In the genomic region with DNA sequence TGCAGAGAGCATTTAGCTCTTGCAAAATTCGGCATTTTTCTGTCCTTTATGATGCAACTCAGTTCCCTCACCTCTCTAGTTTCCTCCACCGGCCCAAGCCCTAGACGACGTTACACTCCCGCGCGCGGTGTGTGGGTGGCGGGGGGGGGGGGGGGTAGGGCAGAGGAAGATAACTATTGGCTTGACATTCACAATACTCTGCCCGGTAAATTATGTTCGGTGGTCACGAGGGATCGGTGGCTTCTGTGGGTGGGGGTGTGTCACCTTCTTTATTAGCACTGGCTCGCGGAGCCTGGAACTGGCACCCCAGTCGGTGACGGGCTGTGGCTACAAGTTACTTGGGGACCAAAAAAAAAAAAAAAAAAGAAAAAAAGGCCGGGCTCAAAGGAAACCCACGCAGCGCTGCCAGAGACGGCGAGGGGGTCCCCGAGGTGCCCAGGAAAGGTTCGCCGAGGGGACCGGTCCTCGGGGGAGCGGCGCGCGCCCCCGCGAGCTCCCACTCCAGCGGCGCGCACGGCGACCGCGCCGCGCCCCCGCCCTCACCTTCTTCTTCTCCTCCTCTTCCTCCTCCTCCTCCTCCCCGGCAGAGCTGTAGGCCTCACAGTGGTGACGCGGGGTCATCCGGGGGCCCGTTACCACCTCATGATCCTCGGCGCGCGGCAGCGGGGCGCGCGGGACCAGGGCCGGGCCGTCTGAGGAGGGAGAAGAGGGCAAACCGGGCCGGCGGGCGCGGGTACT, we compare ENCODE assay signal across 8 mouse cellular contexts. TPM values are rescaled to one million over a fixed set of nuclear protein-coding genes. Genes with fewer than 3 reads are reported as not detected.
A peak's percentile ranks its signal among the peaks of the same experiment; 100 is the strongest.
DNase-seq lines count a peak whose midpoint lies in the region; ATAC-seq lines count a peak whose summit lies in the region.

No protein-coding gene starts in this region.

- no peaks in the 10 kb centered on the region for H3K9me3 ChIP-seq in hindbrain, embryonic 14.5 days (ENCODE audit: control insufficient read depth, low read length)

- ATAC-seq in hindbrain, embryonic 14.5 days (ENCODE audit: low FRiP score), result peak; percentile 64

- peak overlapping the region; percentile 86 for H3K27ac ChIP-seq in hindbrain, embryonic 14.5 days

- peak overlapping the region; percentile 95 for H3K4me3 ChIP-seq in hindbrain, embryonic 14.5 days (replicated peaks; ENCODE audit: low read length)

- H3K27me3 ChIP-seq in hindbrain, embryonic 14.5 days (ENCODE audit: control insufficient read depth, insufficient read depth, low read length), result no peaks in the 10 kb centered on the region

- WGBS in hindbrain, embryonic 14.5 days, result 1% methylated on average over 62 of the region's 63 CpGs

- DNase-seq in T-cell, adult 2 months (ENCODE audit: low spot score), result peak; percentile 66
- DNase-seq in cerebellum, postnatal 10 days, result peak; percentile 71 to 76
- DNase-seq in frontal cortex, postnatal 14 days (ENCODE audit: low spot score in 2 of 2), result peak; percentile 45 to 49
- peak; percentile 32 for DNase-seq in hindbrain, embryonic 14.5 days (ENCODE audit: low spot score)
- DNase-seq in left cerebral cortex, adult 18-20 months (ENCODE audit: low spot score in 2 of 2), result peak; percentile 45 to 56
- peak; percentile 68 to 75 for DNase-seq in lung, postnatal 4 days
- peak; percentile 64 for DNase-seq in right cerebral cortex, adult 18-20 months
- peak; percentile 45 for DNase-seq in urinary bladder, postnatal 14 days (ENCODE audit: low spot score)

- peaks cover 17% of the 10 kb centered on the region for H3K4me1 ChIP-seq in hindbrain, embryonic 14.5 days (replicated peaks; ENCODE audit: control insufficient read depth, insufficient read depth, low read length)

- H3K4me2 ChIP-seq in hindbrain, embryonic 14.5 days (replicated peaks), result peak overlapping the region; percentile 90

- H3K9ac ChIP-seq in hindbrain, embryonic 14.5 days, result peak overlapping the region; percentile 95

- peaks cover 16% of the 10 kb centered on the region for H3K36me3 ChIP-seq in hindbrain, embryonic 14.5 days (replicated peaks; ENCODE audit: control insufficient read depth, insufficient read depth)

RNA-seq across cellular contexts. Expression of a gene that starts 0.8 kb away (rescaled TPM):
- polyA plus RNA-seq in hindbrain, embryonic 14.5 days (2014; fragmentation: Nextera tagmentation; extraction: Ambion mirVana), result 173 and 186 TPM in 2 replicates
- total RNA-seq in left cerebral cortex, adult 18-20 months (2021), result 100 to 1,000 TPM; 284 to 293 TPM

RNA-seq across cellular contexts. Expression of a gene that starts 0.8 kb away (rescaled TPM):
- 0.94 and 1.2 TPM in 2 replicates for polyA plus RNA-seq in hindbrain, embryonic 14.5 days (2014; fragmentation: Nextera tagmentation; extraction: Ambion mirVana)
- total RNA-seq in left cerebral cortex, adult 18-20 months (2021), result under 1 TPM; 0.52 to 0.56 TPM

Comparison
In these comparisons a context has a peak if more than half of its experiments do, and no peak if none do; other contexts are left out.
1. Peak in every context shown above with its lines: DNase-seq, ATAC-seq, H3K4me3 ChIP-seq and H3K27ac ChIP-seq.